Mouse (Mus musculus) liver, postnatal 0 days (tissue): ENCODE data around the gene Usp35. TPM values are rescaled to one million over a fixed set of nuclear protein-coding genes. Genes with fewer than 3 reads are reported as not detected.

Source experiments
- ATAC-seq: fragments of 200-750 bp; cut with Nextera tagmentation; 2 replicates; pipeline ENCODE4 v1.8.0; 2017; ENCODE audit warnings: mild to moderate bottlenecking, moderate library complexity
- DNase-seq: peaks from one replicate; pipeline ENCODE4 v3.0.0-alpha.2; 2016
- H3K27ac ChIP-seq: fragments of 300-500 bp; sonication (generic); 2 replicates; pipeline ENCODE4 v1.5.1; 2014; ENCODE audit warnings: antibody characterized with exemption, moderate library complexity, mild to moderate bottlenecking, low read depth
- H3K27me3 ChIP-seq: fragments of 300-500 bp; sonication (generic); 2 replicates; pipeline ENCODE4 v1.6.1; 2014; ENCODE audit warnings: low read length, control low read depth, mixed read lengths; ENCODE audit not compliant: insufficient read depth
- H3K36me3 ChIP-seq: fragments of 300-500 bp; sonication (generic); replicated peaks from 2 replicates; pipeline ENCODE4 v1.6.1; 2014; ENCODE audit warnings: mild to moderate bottlenecking, control low read depth, low read length, moderate library complexity, mixed read lengths; ENCODE audit not compliant: insufficient read depth
- H3K4me1 ChIP-seq: fragments of 300-500 bp; sonication (generic); 2 replicates; pipeline ENCODE4 v1.6.1; 2014; ENCODE audit warnings: antibody characterized with exemption, mild to moderate bottlenecking, control low read depth; ENCODE audit not compliant: insufficient read depth
- H3K4me2 ChIP-seq: fragments of 300-500 bp; sonication (generic); 2 replicates; pipeline ENCODE4 v1.6.1; 2014; ENCODE audit warnings: low read depth, mild to moderate bottlenecking, low read length, moderate library complexity, mixed read lengths
- H3K4me3 ChIP-seq: fragments of 300-500 bp; sonication (generic); 2 replicates; pipeline ENCODE4 v1.5.1; 2014; ENCODE audit warnings: low read depth, low read length
- H3K9ac ChIP-seq: fragments of 300-500 bp; sonication (generic); replicated peaks from 2 replicates; pipeline ENCODE4 v1.6.1; 2014; ENCODE audit warnings: mild to moderate bottlenecking, moderate library complexity
- H3K9me3 ChIP-seq: fragments of 300-500 bp; sonication (generic); 2 replicates; pipeline ENCODE4 v1.6.1; 2016; ENCODE audit warnings: mild to moderate bottlenecking, control low read depth, low read length, mixed read lengths
- CTCF ChIP-seq: sonication (generic); IDR thresholded peaks from 2 replicates; pipeline ENCODE4 v1.5.1; 2016; ENCODE audit warnings: antibody characterized with exemption, low read depth
- EP300 ChIP-seq: IDR thresholded peaks from 2 replicates; pipeline ENCODE4 v1.6.1; 2016; ENCODE audit warnings: antibody characterized with exemption, low read depth, mild to moderate bottlenecking
- WGBS: fragments of 180-500 bp; shearing (Covaris S2); extraction: QIAGEN DNeasy Blood & Tissue Kit; methylation state at CpG from one replicate; pipeline ENCODE4 v1.1.7; 2014; ENCODE audit not compliant: insufficient replicate concordance; 5-methylcytosine and 5-hydroxymethylcytosine counted together
- polyA plus RNA-seq: library from polyadenylated mRNA; unstranded; fragments of >200 nt; fragmentation: Nextera tagmentation; extraction: Ambion mirVana; gene quantifications from 2 replicates; pipeline ENCODE4 v1.2.1, GENCODE M21; 2015

Usp35 gene
- polyA plus RNA-seq, 1 experiment from 2014 or later: 0.14 TPM

DNA sequence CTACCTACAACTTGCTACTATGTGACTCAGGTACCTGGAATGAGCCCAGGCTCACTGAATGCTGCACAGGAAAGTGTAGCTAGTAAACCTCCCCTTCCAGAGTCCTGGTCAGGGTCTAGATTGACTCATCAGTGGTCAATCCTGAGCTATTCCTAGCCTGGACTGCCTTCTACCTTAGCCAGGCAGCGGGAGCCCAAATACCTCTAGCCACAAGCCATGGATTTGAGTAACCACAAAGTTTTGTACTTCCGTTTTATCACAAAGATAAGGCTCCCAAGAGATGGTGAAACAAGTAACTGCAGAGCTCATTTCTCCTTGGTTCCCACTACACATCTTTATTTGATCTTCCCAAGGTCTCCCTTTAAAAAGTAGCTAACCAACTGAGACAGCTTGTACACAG, 30.9 kb downstream of the Usp35 start:
- no peak for ATAC-seq

DNA sequence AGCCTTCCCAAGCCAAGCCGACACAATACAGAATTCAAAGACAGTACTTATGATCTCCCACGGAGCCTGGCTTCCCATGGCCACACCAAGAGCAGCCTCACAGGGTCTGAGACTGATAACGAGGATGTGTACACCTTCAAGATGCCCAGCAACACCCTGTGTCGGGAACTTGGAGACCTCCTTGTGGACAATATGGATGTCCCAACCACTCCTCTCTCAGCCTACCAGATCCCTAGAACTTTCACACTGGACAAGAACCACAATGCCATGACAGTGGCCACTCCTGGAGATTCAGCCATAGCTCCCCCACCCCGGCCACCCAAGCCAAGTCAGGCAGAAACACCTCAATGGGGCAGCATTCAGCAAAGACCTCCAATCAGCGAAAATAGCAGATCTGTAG, 32.9 kb downstream of the Usp35 start:
- Histone ChIP-seq H3K9me3 (no peaks in the 10 kb centered on the region), H3K4me3 (no peak overlapping the region), H3K9ac (no peak overlapping the region), H3K27ac (no peak overlapping the region), H3K4me2 (no peak overlapping the region), H3K27me3 (no peaks in the 10 kb centered on the region), H3K4me1 (no peaks in the 10 kb centered on the region), H3K36me3 (peaks cover 15% of the 10 kb centered on the region; the same call in 1 of the 2 replicates)
- TF ChIP-seq CTCF: no peak
- no peak for TF ChIP-seq EP300
- DNase-seq (no peak), ATAC-seq (no peak)
- WGBS: 85% methylated on average over 6 of the region's 6 CpGs

More for the DNA sequence above, 30.9 kb downstream of the Usp35 start:
- no peak overlapping the region for H3K4me2 ChIP-seq
- DNase-seq: no peak
- peaks cover 17% of the 10 kb centered on the region; the same call in 1 of the 2 replicates for H3K36me3 ChIP-seq
- H3K9me3 ChIP-seq: no peaks in the 10 kb centered on the region
- TF ChIP-seq EP300 (no peak), CTCF (no peak)
- no peak overlapping the region for H3K4me3 ChIP-seq
- H3K27ac ChIP-seq: no peak overlapping the region
- H3K4me1 ChIP-seq: no peaks in the 10 kb centered on the region
- 47% methylated on average over 2 of the region's 2 CpGs for WGBS
- no peaks in the 10 kb centered on the region for H3K27me3 ChIP-seq
- no peak overlapping the region for H3K9ac ChIP-seq

- H3K27me3 ChIP-seq: no peaks in the 10 kb centered on the region
Observed at GRCm38 (mm10) chr7:97298279-97298678, 33.5 kb downstream of the Usp35 start.

DNA sequence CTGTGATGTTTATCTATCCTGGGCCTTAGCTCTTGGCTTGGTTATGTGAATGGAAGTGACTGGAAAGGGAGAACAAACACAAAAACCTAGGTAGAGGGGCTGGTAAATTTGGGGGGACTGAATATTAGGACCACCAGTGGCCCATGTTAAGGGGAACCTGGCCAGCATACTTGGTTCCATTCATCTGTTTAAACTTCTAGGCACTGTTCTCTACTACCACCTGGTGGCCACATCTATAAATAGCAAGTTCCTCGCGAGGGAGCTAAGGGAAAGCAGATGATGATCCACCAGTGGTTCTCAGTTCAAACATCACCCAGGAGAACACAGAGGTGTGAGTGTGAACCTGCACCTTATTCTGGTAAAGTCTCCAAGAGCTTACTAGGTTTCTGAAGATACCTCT, 34.4 kb downstream of the Usp35 start:
- no peak overlapping the region for H3K4me2 ChIP-seq
- 1% methylated on average over 2 of the region's 2 CpGs for WGBS
- ATAC-seq (no peak), DNase-seq (peak; percentile 63)
- no peak overlapping the region for H3K9ac ChIP-seq
- peaks cover 13% of the 10 kb centered on the region; the same call in 1 of the 2 replicates for H3K36me3 ChIP-seq
- no peak overlapping the region for H3K27ac ChIP-seq
- TF ChIP-seq CTCF (peak; percentile 93), EP300 (no peak)
- H3K27me3 ChIP-seq: no peaks in the 10 kb centered on the region
- no peaks in the 10 kb centered on the region for H3K9me3 ChIP-seq
- H3K4me1 ChIP-seq: no peaks in the 10 kb centered on the region
- H3K4me3 ChIP-seq: no peak overlapping the region

More at GRCm38 (mm10) chr7:97298279-97298678, 33.5 kb downstream of the Usp35 start:
- Histone ChIP-seq H3K4me2 (no peak overlapping the region), H3K4me3 (no peak overlapping the region), H3K36me3 (peaks cover 14% of the 10 kb centered on the region; the same call in 1 of the 2 replicates), H3K9me3 (no peaks in the 10 kb centered on the region), H3K4me1 (no peaks in the 10 kb centered on the region), H3K9ac (no peak overlapping the region), H3K27ac (no peak overlapping the region)
- TF ChIP-seq CTCF: no peak
- TF ChIP-seq EP300: no peak
- ATAC-seq: no peak
- WGBS: 73% methylated on average over 2 of the region's 2 CpGs
- no peak for DNase-seq

- TF ChIP-seq CTCF: no peak
- TF ChIP-seq EP300: no peak
- no peak overlapping the region for H3K4me3 ChIP-seq
- peaks cover 13% of the 10 kb centered on the region; the same call in 1 of the 2 replicates for H3K36me3 ChIP-seq
- WGBS: 51% methylated on average over 2 of the region's 2 CpGs
- no peak for DNase-seq
- no peak overlapping the region for H3K4me2 ChIP-seq
- H3K4me1 ChIP-seq: no peaks in the 10 kb centered on the region
- no peaks in the 10 kb centered on the region for H3K9me3 ChIP-seq
- H3K27ac ChIP-seq: no peak overlapping the region
- no peak for ATAC-seq
- H3K27me3 ChIP-seq: no peaks in the 10 kb centered on the region
- no peak overlapping the region for H3K9ac ChIP-seq
Observed at GRCm38 (mm10) chr7:97296986-97297385, 34.8 kb downstream of the Usp35 start.

DNA sequence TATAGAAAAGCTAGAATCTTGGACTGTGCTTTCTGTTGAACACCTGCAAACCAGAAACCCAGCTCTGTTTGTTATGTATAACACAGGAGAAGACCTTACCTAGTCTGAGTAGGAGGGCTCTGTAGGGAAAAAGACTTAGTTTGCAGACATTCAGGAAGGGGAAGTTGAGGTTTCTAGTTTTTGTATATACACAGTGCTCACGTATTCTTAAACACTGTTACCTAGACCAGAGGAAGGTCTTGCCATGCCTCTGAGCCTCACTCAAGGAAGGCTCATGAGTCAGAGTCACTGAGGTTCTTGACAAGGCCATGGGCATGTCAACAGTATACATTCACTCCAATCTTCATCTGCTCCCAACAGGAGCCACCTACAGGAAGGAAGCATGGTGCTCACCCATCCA, 60.8 kb downstream of the Usp35 start:
- ATAC-seq (no peak), DNase-seq (no peak)
- TF ChIP-seq EP300 (no peak), CTCF (no peak)
- WGBS: 52% methylated on average over 1 of the region's 1 CpGs
- H3K27ac ChIP-seq: no peak overlapping the region
- H3K36me3 ChIP-seq: peaks cover 3% of the 10 kb centered on the region; the same call in 1 of the 2 replicates
- no peaks in the 10 kb centered on the region for H3K9me3 ChIP-seq
- no peaks in the 10 kb centered on the region; the same call in 1 of the 2 replicates for H3K4me1 ChIP-seq
- H3K9ac ChIP-seq: no peak overlapping the region
- no peak overlapping the region for H3K4me3 ChIP-seq
- H3K4me2 ChIP-seq: no peak overlapping the region
- no peaks in the 10 kb centered on the region for H3K27me3 ChIP-seq

GRCm38 (mm10) chr7:97270367-97270766, 61.5 kb downstream of the Usp35 start:
- DNase-seq (no peak), ATAC-seq (peak; percentile 58)
- no peak overlapping the region for H3K9ac ChIP-seq
- no peak overlapping the region for H3K4me3 ChIP-seq
- no peaks in the 10 kb centered on the region for H3K9me3 ChIP-seq
- H3K36me3 ChIP-seq: peaks cover 3% of the 10 kb centered on the region; the same call in 1 of the 2 replicates
- H3K4me2 ChIP-seq: no peak overlapping the region
- no peaks in the 10 kb centered on the region; the same call in 1 of the 2 replicates for H3K4me1 ChIP-seq
- H3K27ac ChIP-seq: peak overlapping the region; percentile 22; the same call in 1 of the 2 replicates
- no peaks in the 10 kb centered on the region for H3K27me3 ChIP-seq
- TF ChIP-seq EP300 (peak; percentile 84), CTCF (no peak)
